Mouse (Mus musculus) heart, postnatal 10 days (tissue): Measurements from ENCODE around the gene Olfr506. TPM values are rescaled to one million over a fixed set of nuclear protein-coding genes. Genes with fewer than 3 reads are reported as not detected.
"Not testable (repeated sequence)": the region's sequence is repeated elsewhere in the genome, so short reads cannot be mapped to it uniquely, and the experiment has no call there.

Source experiments
- DNase-seq, 2 experiments: peaks; one replicate each; pipeline ENCODE4 v3.0.0; 2021
- intact Hi-C: fragments of 180-260 bp; cut with DNase I; formaldehyde crosslinking; loops from one replicate; pipeline ENCODE4 v1.15.1; 2025
- total RNA-seq, 2 experiments: library from RNA; stranded (reverse); gene quantifications; 2 replicates each; pipeline ENCODE4 v1.2.3; 2021

Gene Olfr506
- total RNA-seq, result not detected

- intact Hi-C loops, result no loop called here
- DNase-seq, result no peak
These were observed at the start of gene Olfr506 for GRCm38 (mm10) chr7:108610487-108610886. Gene Olfr506 (plus strand): TSS chr7:108610787.

- DNase-seq, result no peak
- intact Hi-C loops, result no loop called here
These were observed 44.9 kb upstream of the Olfr506 start, which contains the start of gene Olfr504 for GRCm38 (mm10) chr7:108565693-108566092. Gene Olfr504 (minus strand): TSS chr7:108565793.

- intact Hi-C loops, result no loop called here
- no peak for DNase-seq
These were observed 20.8 kb upstream of the Olfr506 start for GRCm38 (mm10) chr7:108589797-108590196.

- DNase-seq, intact Hi-C loops: not testable (repeated sequence)
These were observed 8.7 kb upstream of the Olfr506 start for GRCm38 (mm10) chr7:108601916-108602315.

GRCm38 (mm10) chr7:108614110-108614509 lies 3.5 kb downstream of the Olfr506 start:
- DNase-seq, result no peak
- intact Hi-C loops, result no loop called here

- intact Hi-C loops, DNase-seq: not testable (repeated sequence)
These were observed 6.2 kb downstream of the Olfr506 start for GRCm38 (mm10) chr7:108616781-108617180.

- no peak for DNase-seq
- intact Hi-C loops, result no loop called here
These were observed 10.9 kb downstream of the Olfr506 start, which contains the start of gene Olfr507 for GRCm38 (mm10) chr7:108621514-108621913. Gene Olfr507 (plus strand): TSS chr7:108621814.

- intact Hi-C loops, result no loop called here
- no peak for DNase-seq
These were observed 19.1 kb downstream of the Olfr506 start, which contains the start of gene Olfr508 for GRCm38 (mm10) chr7:108629694-108630093. Gene Olfr508 (plus strand): TSS chr7:108629994.

- DNase-seq, result no peak
- intact Hi-C loops, result no loop called here
These were observed 41.2 kb downstream of the Olfr506 start, which contains the start of gene Olfr509 for GRCm38 (mm10) chr7:108651806-108652205. Gene Olfr509 (minus strand): TSS chr7:108651906.

- intact Hi-C loops, result no loop called here
These were observed 51.8 kb downstream of the Olfr506 start for GRCm38 (mm10) chr7:108662419-108662818.

More at GRCm38 (mm10) chr7:108662419-108662818, 51.8 kb downstream of the Olfr506 start:
- no peak for DNase-seq

Other genes starting within 250 kb of the Olfr506 start
- gene Olfr494, start 245.5 kb upstream of the Olfr506 start, total RNA-seq, result not detected
- gene Olfr495, start 217.6 kb upstream of the Olfr506 start, total RNA-seq, result not detected
- gene Olfr497, start 190.4 kb upstream of the Olfr506 start, total RNA-seq, result not detected
- not detected for gene Olfr498, start 145.5 kb upstream of the Olfr506 start, total RNA-seq
- not detected for gene Olfr502, start 85.7 kb upstream of the Olfr506 start, total RNA-seq
- not detected for gene Olfr503, start 66.3 kb upstream of the Olfr506 start, total RNA-seq
- gene Olfr504, start 45.0 kb upstream of the Olfr506 start, total RNA-seq, result not detected
- gene Olfr507, start 11.0 kb downstream of the Olfr506 start, total RNA-seq, result not detected
- gene Olfr508, start 19.2 kb downstream of the Olfr506 start, total RNA-seq, result not detected
- gene Olfr509, start 41.1 kb downstream of the Olfr506 start, total RNA-seq, result not detected
- not detected for gene Olfr510, start 55.6 kb downstream of the Olfr506 start, total RNA-seq
- gene Olfr512, start 102.5 kb downstream of the Olfr506 start, total RNA-seq, result not detected
- not detected for gene Olfr513, start 140.2 kb downstream of the Olfr506 start, total RNA-seq
- gene Olfr514, start 215.2 kb downstream of the Olfr506 start, total RNA-seq, result not detected
- gene Olfr516, start 239.7 kb downstream of the Olfr506 start, total RNA-seq, result not detected